Mouse (Mus musculus) urinary bladder, postnatal 10 days (tissue): ENCODE data around the gene Olfr12.
A peak's percentile ranks its signal among the peaks of the same experiment; 100 is the strongest.

Source experiments
- DNase-seq: peaks from one replicate; pipeline ENCODE4 v3.0.0; 2022; ENCODE audit warnings: low spot score

The Olfr12 gene

GRCm38 (mm10) chr1:92641514-92642272 lies 24.1 kb downstream of the Olfr12 start, which contains the start of gene Cops9:
Gene Cops9, minus strand, starts transcription at chr1:92641985.
- DNase-seq, result peak; percentile 54

GRCm38 (mm10) chr1:92643691-92644090 lies 26.1 kb downstream of the Olfr12 start:
- peak; percentile 2 for DNase-seq

GRCm38 (mm10) chr1:92644916-92645315 lies 27.3 kb downstream of the Olfr12 start:
- DNase-seq, result peak; percentile 4

- no peak for DNase-seq
These were observed 28.5 kb downstream of the Olfr12 start for GRCm38 (mm10) chr1:92646111-92646510.

GRCm38 (mm10) chr1:92646601-92647000 lies 29.0 kb downstream of the Olfr12 start:
- no peak for DNase-seq

- no peak for DNase-seq
These were observed 29.4 kb downstream of the Olfr12 start for GRCm38 (mm10) chr1:92647026-92647425.

GRCm38 (mm10) chr1:92647752-92648151 lies 30.2 kb downstream of the Olfr12 start:
- DNase-seq, result no peak

- DNase-seq, result no peak
These were observed 30.6 kb downstream of the Olfr12 start for GRCm38 (mm10) chr1:92648197-92648596.

- no peak for DNase-seq
These were observed 31.1 kb downstream of the Olfr12 start, which contains the start of gene Otos for GRCm38 (mm10) chr1:92648673-92649072. Gene Otos, minus strand, starts transcription at chr1:92648841.

GRCm38 (mm10) chr1:92651467-92651866 lies 33.9 kb downstream of the Olfr12 start:
- no peak for DNase-seq

GRCm38 (mm10) chr1:92653179-92653578 lies 35.6 kb downstream of the Olfr12 start:
- DNase-seq, result no peak

- no peak for DNase-seq
These were observed 37.1 kb downstream of the Olfr12 start for GRCm38 (mm10) chr1:92654676-92655075.

GRCm38 (mm10) chr1:92657025-92657820 lies 39.6 kb downstream of the Olfr12 start:
- DNase-seq, result no peak

- DNase-seq, result no peak
These were observed 41.8 kb downstream of the Olfr12 start for GRCm38 (mm10) chr1:92659392-92659791.

- DNase-seq, result no peak
These were observed 49.5 kb downstream of the Olfr12 start for GRCm38 (mm10) chr1:92667106-92667505.

GRCm38 (mm10) chr1:92669430-92669829 lies 51.8 kb downstream of the Olfr12 start:
- no peak for DNase-seq

GRCm38 (mm10) chr1:92671326-92671725 lies 53.7 kb downstream of the Olfr12 start:
- DNase-seq, result no peak
